Mouse (Mus musculus) gastrocnemius, postnatal 10 days (tissue): ENCODE measurements around the gene Syngr3. TPM values are rescaled to one million over a fixed set of nuclear protein-coding genes. Genes with fewer than 3 reads are reported as not detected.
"Not testable (repeated sequence)": the region's sequence is repeated elsewhere in the genome, so short reads cannot be mapped to it uniquely, and the experiment has no call there.

Experiments used
- DNase-seq: peaks from one replicate; pipeline ENCODE4 v3.0.0; 2021; ENCODE audit warnings: mixed read lengths
- total RNA-seq, 2 experiments: library from RNA; stranded (reverse); gene quantifications; 2 replicates each; pipeline ENCODE4 v1.2.3; 2021

The Syngr3 gene
- total RNA-seq, 2 experiments from 2014 or later, result 0.16 to 0.52 TPM

- DNase-seq, result peak; percentile 74
Measured at GRCm38 (mm10) chr17:24676187-24676586, 13.6 kb downstream of the Syngr3 start.

GRCm38 (mm10) chr17:24674277-24674676 lies 15.5 kb downstream of the Syngr3 start:
- no peak for DNase-seq

- no peak for DNase-seq
Measured at GRCm38 (mm10) chr17:24672141-24672540, 17.6 kb downstream of the Syngr3 start.

- no peak for DNase-seq
Measured at GRCm38 (mm10) chr17:24671346-24671745, 18.4 kb downstream of the Syngr3 start.

GRCm38 (mm10) chr17:24670246-24670844 lies 19.4 kb downstream of the Syngr3 start:
- DNase-seq, result no peak

- DNase-seq, result peak; percentile 97
Measured at GRCm38 (mm10) chr17:24669545-24670245, 20.1 kb downstream of the Syngr3 start, which contains the start of gene Zfp598. Gene Zfp598, plus strand, starts transcription at chr17:24669687.

- not testable (repeated sequence) for DNase-seq
Measured at GRCm38 (mm10) chr17:24669214-24669544, 20.6 kb downstream of the Syngr3 start.

- no peak for DNase-seq
Measured at GRCm38 (mm10) chr17:24667416-24667815, 22.3 kb downstream of the Syngr3 start.

- DNase-seq, result not testable (repeated sequence)
Measured at GRCm38 (mm10) chr17:24667011-24667410, 22.7 kb downstream of the Syngr3 start.

- no peak for DNase-seq
Measured at GRCm38 (mm10) chr17:24658017-24658758, 31.6 kb downstream of the Syngr3 start, which contains the start of gene Npw. Gene Npw, minus strand, starts transcription at chr17:24658457.

- no peak for DNase-seq
Measured at GRCm38 (mm10) chr17:24654969-24655368, 34.8 kb downstream of the Syngr3 start.

GRCm38 (mm10) chr17:24653967-24654710 lies 35.6 kb downstream of the Syngr3 start:
- peak; percentile 79 for DNase-seq

- no peak for DNase-seq
Measured at GRCm38 (mm10) chr17:24651835-24652234, 37.9 kb downstream of the Syngr3 start.

GRCm38 (mm10) chr17:24650766-24651165 lies 39.0 kb downstream of the Syngr3 start:
- no peak for DNase-seq

GRCm38 (mm10) chr17:24650070-24650616 lies 39.6 kb downstream of the Syngr3 start, which contains the start of gene Slc9a3r2:
Gene Slc9a3r2, minus strand, starts transcription at chr17:24650327.
- DNase-seq, result peak; percentile 65

- peak; percentile 48 for DNase-seq
Measured at GRCm38 (mm10) chr17:24649581-24650069, 40.1 kb downstream of the Syngr3 start.

- DNase-seq, result no peak
Measured at GRCm38 (mm10) chr17:24648731-24649377, 40.9 kb downstream of the Syngr3 start.

- DNase-seq, result no peak
Measured at GRCm38 (mm10) chr17:24647493-24647892, 42.3 kb downstream of the Syngr3 start.

GRCm38 (mm10) chr17:24646381-24646780 lies 43.4 kb downstream of the Syngr3 start:
- DNase-seq, result no peak

- no peak for DNase-seq
Measured at GRCm38 (mm10) chr17:24645916-24646315, 43.8 kb downstream of the Syngr3 start.
